Mouse (Mus musculus): ENCODE results near the gene Olfr976.
"Not testable (repeated sequence)": the region's sequence is repeated elsewhere in the genome, so short reads cannot be mapped to it uniquely, and the experiment has no call there.

The Olfr976 gene

DNA sequence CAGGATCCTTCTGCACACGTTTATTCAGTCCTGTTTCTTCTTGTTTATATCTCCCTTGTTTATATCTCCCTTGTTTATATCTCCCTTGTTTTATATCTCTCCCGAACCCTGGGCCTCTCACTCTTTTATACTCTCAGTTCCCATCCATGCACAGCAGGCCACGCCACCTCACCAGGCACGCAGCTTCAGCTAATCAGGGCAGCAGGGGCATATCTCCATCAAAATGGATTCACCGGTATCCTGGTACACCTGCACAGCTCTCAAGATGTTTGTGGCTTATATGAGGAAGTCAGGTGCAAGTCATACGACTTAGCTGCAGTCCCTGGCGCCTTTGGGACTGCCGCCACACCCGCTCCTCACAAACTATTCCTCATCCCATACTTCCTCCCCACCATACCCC is at the start of gene Olfr976:
Gene Olfr976 (minus strand): TSS at position 101 of the 400 bp plus-strand sequence.
- DNase-seq (ENCODE audit: low spot score), result not testable (repeated sequence)

DNA sequence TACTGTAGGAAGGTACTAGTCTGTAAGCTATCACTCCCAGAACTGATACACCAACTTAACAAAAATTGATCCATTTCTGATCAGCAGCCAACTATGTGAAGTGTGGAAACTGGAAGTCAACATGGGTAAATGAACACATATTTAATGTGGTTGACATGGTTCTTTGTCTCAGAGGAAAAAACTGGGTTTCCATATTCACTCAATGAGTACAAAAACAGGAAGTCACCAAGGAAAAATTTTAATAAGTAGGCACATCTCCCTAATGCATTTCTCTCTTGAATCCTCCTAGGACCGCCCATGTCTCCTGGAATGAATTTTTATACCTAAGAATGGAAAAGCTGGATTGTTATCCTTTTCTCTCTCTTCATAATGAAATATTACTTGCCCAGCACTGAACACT is 48.5 kb upstream of the Olfr976 start, which contains the start of gene Olfr980:
Gene Olfr980 (minus strand): TSS at position 101 of the 400 bp plus-strand sequence.
- no peak for DNase-seq (ENCODE audit: low spot score)

DNA sequence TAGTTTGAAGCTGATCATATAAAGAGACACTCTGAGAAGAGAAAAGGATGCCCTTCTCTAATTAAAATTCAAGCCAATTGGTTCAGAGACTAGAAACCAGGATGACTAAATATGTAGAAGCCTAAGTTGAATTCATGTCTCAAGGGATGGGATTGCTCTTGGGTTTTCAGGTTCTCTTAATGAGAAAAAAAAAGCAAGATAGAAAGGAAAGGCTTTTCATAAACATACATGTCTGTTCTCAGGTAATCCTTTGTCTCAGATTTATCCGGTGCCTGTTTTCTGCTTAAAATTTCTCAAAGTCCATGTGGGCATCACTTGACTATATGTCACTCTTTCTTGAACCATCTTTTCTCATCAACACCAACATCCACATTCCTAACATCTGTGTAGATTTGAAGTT is 42.4 kb upstream of the Olfr976 start, which contains the start of gene Olfr979:
Gene Olfr979 (minus strand): TSS at position 101 of the 400 bp plus-strand sequence.
- DNase-seq (ENCODE audit: low spot score), result no peak

DNA sequence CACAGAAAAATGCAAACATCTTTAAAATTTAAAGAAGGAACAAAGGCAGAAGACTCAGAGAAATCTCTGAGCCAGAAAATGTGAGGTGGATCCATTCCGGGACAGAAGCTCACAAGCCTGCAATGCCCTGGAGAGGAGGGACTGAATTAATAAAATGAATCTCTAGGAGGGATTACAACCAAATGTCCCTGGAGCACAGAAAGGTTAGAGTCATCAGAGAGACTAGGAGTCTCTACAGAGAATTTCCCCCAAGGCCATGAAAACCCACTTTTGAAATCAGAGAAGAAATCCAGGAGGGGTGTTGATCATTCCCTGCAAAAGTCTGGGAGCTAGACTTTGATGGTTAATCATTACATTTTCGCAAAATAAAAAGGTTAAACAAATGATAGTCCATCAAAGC is 30.9 kb upstream of the Olfr976 start, which contains the start of gene Olfr978:
Gene Olfr978 (plus strand): TSS at position 301 of the 400 bp plus-strand sequence.
- DNase-seq (ENCODE audit: low spot score), result no peak

DNA sequence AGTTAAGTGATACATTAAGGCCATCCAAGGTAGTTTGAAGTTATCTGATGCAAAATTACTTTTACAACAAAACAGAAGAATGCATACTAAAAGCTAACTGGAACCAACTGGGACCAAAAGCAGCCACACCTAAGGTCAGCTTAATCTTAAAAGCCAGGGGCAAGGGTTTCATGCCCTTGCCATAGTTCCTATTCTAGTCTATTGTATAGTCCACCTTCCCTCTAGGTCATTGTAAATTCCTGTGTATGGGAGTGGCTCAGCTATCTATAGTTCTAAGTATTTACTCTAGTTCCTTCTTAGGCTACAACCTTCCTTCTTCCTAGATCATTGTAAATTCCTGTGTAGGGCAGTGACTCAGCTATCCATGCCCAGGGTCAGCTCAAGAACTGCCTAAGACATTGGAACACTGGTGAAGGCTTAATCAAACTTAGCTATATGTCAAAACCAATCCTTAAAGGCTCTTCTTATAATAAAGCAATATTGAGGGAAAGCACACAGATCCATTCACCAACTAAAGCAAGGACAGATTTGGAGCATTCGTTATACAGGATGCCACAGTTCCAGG is 15.7 kb upstream of the Olfr976 start:
- not testable (repeated sequence) for DNase-seq (ENCODE audit: low spot score)

DNA sequence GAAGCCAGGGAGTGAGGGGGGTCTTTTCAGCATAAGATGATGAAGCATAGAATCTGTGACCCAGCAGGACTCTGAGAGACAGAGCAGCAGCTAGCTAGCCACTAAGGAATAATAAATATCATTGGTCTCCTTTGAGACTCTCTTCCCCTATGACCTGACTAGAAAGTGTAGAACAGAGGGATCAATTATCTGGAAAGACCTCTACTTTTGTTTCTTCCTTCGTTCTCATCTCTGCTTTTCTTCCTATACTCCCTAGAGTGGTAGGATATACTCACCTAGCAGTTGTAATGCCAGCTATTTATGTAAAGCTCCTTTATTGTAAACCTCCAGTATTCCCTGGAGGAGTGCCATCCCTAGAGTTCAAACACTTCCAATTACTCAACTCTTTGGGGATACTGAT is 9.0 kb downstream of the Olfr976 start, which contains the start of gene Olfr975:
Gene Olfr975 (minus strand): TSS at position 101 of the 400 bp plus-strand sequence.
- DNase-seq (ENCODE audit: low spot score), result no peak

DNA sequence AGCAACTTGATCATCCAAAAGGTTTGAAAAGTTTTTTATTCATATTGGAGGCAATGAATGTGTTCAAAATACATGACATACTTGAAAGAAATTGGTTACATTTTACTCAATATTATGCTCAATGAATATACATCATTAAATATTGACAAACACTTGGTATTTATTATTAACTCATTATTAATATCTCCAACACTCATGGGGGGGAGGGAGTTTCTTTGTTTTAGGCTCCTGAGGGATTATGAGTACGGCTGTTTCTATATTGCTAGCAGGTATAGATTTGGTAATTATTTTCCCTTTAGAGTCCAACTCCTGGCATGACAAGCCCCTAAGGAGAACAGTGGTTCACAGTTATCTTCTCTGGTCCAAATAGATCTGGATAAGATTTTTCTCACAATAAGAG is 23.7 kb downstream of the Olfr976 start, which contains the start of gene Olfr974:
Gene Olfr974 (plus strand): TSS at position 301 of the 400 bp plus-strand sequence.
- DNase-seq (ENCODE audit: low spot score), result no peak

DNA sequence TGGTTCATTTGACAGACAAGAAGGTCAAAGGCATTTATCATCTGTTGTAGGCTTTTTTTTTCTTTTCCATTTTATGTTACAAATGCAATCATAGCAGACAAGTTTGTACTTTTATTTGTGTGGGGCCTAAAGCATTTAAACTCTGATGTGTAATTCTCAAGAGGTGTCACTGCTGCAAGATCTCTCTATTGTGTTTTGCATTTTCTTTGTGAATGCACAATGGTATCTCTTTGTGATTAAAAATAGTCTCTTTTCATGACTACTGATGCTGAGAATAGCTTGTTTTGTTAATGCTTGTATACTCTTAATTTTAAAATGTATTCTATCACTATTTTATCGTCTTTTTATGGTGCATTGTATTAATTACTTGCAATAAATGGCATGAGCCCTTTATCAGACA is 32.1 kb downstream of the Olfr976 start:
- DNase-seq (ENCODE audit: low spot score), result not testable (repeated sequence)

DNA sequence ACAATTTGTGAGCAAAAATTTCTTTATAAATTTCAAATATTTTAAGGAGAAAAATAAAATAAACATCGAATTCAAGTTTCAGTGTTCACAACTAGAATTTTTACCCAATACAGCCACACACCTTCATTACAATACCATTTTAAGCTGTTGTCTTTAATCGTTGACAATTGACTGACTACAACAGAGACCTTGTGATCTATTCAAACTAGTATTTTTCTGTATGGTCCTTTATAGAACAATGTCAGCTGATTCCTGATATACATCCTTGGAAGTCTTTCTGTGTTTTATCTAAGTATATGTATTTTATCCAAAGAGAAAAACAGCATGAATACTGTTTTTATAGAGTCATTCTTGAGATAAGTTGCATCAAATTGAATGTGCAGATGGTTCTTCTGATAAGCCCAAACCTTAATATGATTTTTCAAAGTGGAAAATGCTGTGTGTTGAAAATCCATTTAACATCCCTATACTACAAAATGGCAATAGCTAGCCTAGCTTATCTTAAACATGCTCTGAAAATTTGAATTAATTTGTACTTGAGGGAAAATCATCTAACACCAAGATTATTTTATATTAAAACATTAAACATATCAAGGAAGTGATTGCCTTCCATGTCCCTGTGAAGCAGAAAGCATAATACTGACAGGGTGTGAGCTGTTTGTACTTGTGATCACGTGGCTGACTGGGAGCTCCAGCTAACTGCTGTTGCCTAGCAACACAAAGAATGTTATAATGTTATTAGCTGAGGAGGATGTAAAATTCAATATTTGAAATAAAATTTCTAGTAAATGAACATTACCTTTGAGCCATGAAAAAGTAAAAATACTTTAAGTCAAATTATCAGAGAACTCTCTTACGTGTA is 32.7 kb downstream of the Olfr976 start:
- DNase-seq (ENCODE audit: low spot score), result not testable (repeated sequence)

DNA sequence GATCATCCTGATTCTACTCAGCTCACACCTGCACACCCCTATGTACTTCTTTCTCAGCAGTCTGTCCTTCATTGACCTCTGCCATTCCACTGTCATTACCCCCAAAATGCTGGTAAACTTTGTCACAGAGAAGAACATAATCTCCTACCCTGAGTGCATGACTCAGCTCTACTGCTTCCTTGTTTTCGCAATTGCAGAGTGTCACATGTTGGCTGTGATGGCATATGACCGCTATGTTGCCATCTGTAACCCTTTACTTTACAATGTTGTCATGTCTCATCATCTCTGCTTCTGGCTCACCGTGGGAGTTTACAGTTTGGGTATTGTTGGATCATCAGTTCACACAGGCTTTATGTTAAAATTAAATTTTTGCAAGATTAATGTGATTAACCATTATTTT is 51.0 kb downstream of the Olfr976 start:
- DNase-seq (ENCODE audit: low spot score), result no peak

DNA sequence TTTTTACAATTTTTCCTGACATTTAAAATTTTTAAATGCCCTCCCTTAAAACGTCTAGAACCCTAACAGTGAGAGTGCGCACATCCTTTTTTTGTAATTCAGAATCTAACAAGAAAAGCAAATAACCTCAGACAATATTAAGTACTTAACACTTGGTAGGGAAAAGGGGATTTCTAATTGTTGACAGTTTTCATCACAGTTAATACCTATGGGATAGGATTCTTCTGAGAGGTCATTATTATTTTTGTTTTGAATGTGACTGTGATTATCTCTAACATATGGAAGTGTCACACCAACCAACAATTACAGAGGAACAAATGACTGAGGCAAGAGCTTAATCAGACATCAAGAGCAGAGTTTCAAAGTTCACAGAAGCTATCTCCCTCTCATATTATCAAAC is 53.9 kb downstream of the Olfr976 start, which contains the start of gene Olfr229:
Gene Olfr229 (plus strand): TSS at position 301 of the 400 bp plus-strand sequence.
- DNase-seq (ENCODE audit: low spot score), result no peak

DNA sequence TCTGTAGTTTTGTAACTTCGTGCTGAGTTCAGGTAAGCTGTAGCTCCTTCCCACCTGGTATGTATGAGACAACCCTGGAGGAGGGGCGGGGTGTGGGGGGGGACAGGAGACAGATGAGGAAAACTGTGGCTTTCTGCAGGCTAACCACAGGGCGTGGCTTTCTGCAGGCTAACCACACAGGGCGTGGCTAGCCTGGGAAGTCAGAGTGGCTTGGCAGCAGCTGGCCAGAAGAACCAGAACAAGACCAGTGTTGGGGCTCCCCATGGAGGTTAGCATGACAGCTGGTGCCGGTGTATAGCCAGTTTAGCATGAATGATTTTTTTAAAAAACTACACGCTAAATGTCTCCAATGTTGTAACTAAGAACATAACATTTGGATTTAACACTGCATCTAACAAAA is 55.8 kb downstream of the Olfr976 start:
- no peak for DNase-seq (ENCODE audit: low spot score)
